Mouse (Mus musculus): ENCODE measurements at regions not wholly inside any gene's neighbourhood (a gene's known extent, or its start where the extent isn't known, plus 50 kb on each side); places are given as distances from the start of the nearest gene placed in this dataset.

DNA sequence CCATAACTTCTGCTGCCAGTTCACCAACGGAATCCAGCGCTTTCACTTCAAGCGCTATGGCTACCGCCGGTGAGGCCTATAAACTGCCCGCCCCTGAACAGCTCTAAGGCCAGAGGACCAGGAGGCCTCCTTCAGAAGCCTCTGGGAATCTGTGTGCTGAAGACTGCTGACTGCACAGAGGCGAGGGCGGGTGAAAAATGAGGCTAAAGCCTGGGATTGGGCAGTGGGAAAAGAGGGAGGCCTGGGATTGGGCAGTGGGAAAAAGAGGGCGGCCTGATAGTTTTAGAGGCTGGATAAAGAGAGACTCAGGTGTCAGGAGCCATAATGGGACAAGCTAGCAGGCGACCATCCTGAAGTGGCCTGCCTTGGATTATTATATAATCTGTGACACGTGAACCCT is 80.8 kb downstream of the Plekhb2 start:
- H3K9ac ChIP-seq = no peak overlapping the region
- no peaks in the 10 kb centered on the region for H3K36me3 ChIP-seq (ENCODE audit: poor library complexity, severe bottlenecking)
- H3K4me3 ChIP-seq = no peak overlapping the region
- no peaks in the 10 kb centered on the region for H3K4me1 ChIP-seq
- H3K4me2 ChIP-seq = no peak overlapping the region
- 91% methylated on average over 11 of the region's 11 CpGs for WGBS
- peaks cover 16% of the 10 kb centered on the region for H3K9me3 ChIP-seq (replicated peaks)
- no peak for ATAC-seq
- no peaks in the 10 kb centered on the region for H3K27me3 ChIP-seq
- H3K27ac ChIP-seq = no peak overlapping the region

DNA sequence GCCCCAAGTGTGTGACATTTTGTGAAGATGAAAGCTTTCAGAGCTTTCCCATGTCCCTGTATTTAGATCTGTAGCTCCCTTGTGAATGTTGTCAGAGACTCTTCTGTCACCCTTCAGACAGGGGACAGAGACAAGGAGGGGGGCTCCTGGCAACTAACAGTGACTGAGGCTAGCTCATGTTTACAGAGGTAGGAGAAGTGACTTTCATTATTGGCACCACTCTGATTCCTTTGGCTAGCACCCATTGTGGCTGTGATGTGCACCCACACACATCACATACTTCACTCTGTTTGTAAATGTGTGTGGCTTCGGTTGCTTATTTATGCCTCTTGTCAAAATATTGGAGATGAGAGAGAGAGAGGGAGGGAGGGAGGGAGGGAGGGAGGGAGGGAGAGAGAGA is 93.4 kb downstream of the Plekhb2 start:
- Histone ChIP-seq H3K4me3 (no peak overlapping the region), H3K4me1 (no peaks in the 10 kb centered on the region), H3K9me3 (replicated peaks) (no peaks in the 10 kb centered on the region), H3K9ac (no peak overlapping the region), H3K4me2 (no peak overlapping the region), H3K27me3 (no peaks in the 10 kb centered on the region), H3K27ac (no peak overlapping the region), H3K36me3 (ENCODE audit: poor library complexity, severe bottlenecking) (no peaks in the 10 kb centered on the region)
- ATAC-seq = no peak
- WGBS = 100% methylated on average over 1 of the region's 1 CpGs

DNA sequence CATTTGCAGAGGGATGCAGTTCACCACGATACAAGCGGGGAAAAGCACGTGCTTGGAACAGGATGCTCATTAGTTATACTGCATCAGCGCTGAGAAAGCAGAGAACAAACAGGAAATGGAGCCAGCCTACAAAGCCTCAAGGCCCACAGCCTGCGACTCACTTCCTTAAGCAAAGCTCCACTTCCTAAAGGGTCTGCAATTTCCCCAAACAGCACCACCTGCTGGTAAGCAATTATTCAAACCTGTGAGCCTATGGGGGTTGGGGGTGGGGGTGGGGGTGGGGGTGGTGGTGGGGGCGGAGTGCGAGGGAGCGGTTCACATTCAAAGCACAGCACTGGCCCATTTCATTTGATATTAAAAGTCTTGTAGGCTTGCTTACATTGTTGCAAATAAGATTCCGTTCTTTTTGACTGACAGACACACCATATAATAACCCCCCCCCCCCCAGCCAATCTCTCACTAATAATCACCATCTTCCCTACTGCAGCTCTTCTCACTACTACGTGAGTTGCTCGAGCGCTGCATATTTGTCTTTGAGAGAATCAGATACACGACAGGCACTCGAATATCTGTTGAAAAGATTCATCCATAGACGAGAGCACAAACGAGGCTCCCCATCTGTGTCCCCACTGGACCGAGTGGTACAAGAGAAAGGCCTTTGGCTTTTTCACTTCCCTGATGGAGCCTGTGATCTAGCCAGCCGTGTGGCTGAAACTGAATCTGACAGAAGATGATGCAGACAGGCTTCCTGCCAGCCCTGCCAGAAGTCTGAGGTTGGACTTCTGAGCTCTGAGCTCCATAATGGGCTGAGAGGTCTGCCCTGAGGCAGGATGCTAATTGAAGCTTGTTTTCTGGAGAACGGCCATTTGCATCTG is 112.1 kb downstream of the Plekhb2 start:
- Histone ChIP-seq H3K9ac (no peak overlapping the region), H3K9me3 (replicated peaks) (no peaks in the 10 kb centered on the region), H3K36me3 (ENCODE audit: poor library complexity, severe bottlenecking) (no peaks in the 10 kb centered on the region), H3K4me1 (0 out of 2 replicates have a peak, but pooled peaks cover 5% of the 10 kb centered on the region), H3K4me3 (no peak overlapping the region), H3K27me3 (no peaks in the 10 kb centered on the region), H3K27ac (no peak overlapping the region), H3K4me2 (no peak overlapping the region)
- 70% methylated on average over 19 of the region's 19 CpGs for WGBS
- 0 out of 2 replicates have a peak, but pooled peaks have one; percentile 30 for ATAC-seq

DNA sequence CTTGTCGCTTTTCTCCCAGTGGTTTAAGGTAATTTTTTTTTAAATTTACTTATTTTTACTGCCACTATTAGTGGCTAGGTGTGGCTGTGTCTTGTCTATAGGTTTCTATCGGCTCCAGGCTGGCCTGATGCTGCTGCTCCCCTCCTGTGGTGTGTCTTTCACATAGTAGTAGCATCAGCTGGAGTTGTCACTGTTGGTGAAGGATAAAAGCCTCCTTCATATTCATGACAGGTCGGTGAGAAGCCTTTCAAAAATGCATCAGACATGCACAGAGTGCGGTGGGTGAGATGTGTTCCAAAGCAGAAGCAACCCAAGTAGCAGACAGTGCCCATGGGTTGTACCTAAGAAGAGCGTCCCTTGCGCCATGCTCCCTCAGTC is 112.7 kb downstream of the Plekhb2 start:
- Histone ChIP-seq H3K27ac (no peak overlapping the region), H3K36me3 (ENCODE audit: poor library complexity, severe bottlenecking) (no peaks in the 10 kb centered on the region), H3K9me3 (replicated peaks) (no peaks in the 10 kb centered on the region), H3K4me3 (no peak overlapping the region), H3K27me3 (no peaks in the 10 kb centered on the region), H3K9ac (no peak overlapping the region), H3K4me1 (0 out of 2 replicates have a peak, but pooled peaks cover 5% of the 10 kb centered on the region), H3K4me2 (no peak overlapping the region)
- no peak for ATAC-seq
- 78% methylated on average over 6 of the region's 6 CpGs for WGBS

DNA sequence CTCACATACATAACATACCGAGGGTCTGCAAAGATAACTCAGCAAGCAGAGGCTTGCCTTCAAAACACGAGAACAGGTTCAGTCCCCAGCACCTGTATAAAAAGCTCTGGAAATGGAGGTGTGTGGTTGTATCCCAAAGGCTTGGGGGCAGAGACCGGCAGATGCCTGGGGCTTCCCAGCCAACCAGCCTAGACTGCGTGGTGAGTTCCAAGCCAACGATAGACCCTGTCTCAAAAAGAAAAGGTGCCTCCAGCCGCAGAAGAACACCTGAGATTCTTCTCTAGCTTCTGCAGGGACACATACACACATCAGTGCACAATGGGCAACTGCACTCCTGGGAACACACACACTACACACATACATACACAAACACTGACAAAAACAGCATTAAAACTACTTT is 125.0 kb downstream of the Plekhb2 start:
- Histone ChIP-seq H3K4me2 (no peak overlapping the region), H3K27me3 (no peaks in the 10 kb centered on the region; the same call in 1 of the 2 replicates), H3K4me3 (no peak overlapping the region), H3K9ac (no peak overlapping the region), H3K4me1 (no peaks in the 10 kb centered on the region), H3K9me3 (replicated peaks) (peaks cover 10% of the 10 kb centered on the region), H3K36me3 (ENCODE audit: poor library complexity, severe bottlenecking) (no peaks in the 10 kb centered on the region), H3K27ac (no peak overlapping the region)
- no peak for ATAC-seq
- 91% methylated on average over 6 of the region's 6 CpGs for WGBS

DNA sequence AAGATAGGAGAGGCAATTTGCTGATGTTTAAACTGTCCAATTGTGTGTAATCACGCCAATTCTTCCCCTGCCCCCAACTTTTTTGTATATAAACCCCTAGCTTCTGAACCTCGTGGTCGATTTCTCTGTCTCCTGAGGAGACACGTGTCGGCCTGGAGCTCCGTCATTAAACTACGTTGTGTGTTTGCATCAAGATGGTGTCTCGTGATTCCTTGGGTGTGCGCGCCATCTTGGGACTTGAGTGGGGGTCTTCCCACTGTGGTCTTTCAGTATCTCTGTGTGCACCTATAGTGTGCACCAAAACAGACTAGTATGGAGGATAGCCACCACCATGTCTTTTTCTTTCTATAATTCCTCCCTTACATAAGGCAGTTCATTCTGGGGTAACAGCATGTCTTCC is 128.4 kb downstream of the Plekhb2 start:
- H3K9me3 ChIP-seq (replicated peaks) = peaks cover 10% of the 10 kb centered on the region

DNA sequence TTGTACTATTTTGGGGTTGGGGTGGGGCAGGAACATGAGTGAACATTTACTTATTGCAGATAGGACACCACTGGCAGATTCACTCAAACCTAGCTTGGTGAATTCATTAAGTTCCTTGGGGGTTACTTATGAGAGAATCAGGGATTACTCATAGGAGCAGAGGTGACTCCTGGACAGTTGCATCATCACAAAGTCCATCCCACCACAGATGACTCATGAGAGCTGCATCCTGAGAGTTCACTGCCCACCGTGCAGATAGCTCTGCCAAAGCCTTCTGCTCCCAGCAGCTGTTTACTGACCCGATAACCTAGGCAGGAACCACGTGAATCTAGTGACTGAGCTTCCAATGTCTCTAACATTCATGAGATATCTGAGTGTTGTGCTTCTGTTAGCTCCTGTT is 129.6 kb downstream of the Plekhb2 start:
- Histone ChIP-seq H3K4me3 (no peak overlapping the region), H3K9me3 (replicated peaks) (peaks cover 10% of the 10 kb centered on the region), H3K9ac (no peak overlapping the region), H3K4me2 (no peak overlapping the region), H3K27ac (no peak overlapping the region), H3K27me3 (peaks cover 6% of the 10 kb centered on the region; the same call in 1 of the 2 replicates), H3K36me3 (ENCODE audit: poor library complexity, severe bottlenecking) (no peaks in the 10 kb centered on the region), H3K4me1 (no peaks in the 10 kb centered on the region)
- no peak for ATAC-seq
- 78% methylated on average over 3 of the region's 3 CpGs for WGBS

More for the DNA sequence above, 128.4 kb downstream of the Plekhb2 start:
- H3K27me3 ChIP-seq = peaks cover 6% of the 10 kb centered on the region; the same call in 1 of the 2 replicates
- no peak overlapping the region for H3K4me3 ChIP-seq
- no peak overlapping the region for H3K4me2 ChIP-seq
- no peak overlapping the region for H3K9ac ChIP-seq
- WGBS = 92% methylated on average over 10 of the region's 10 CpGs
- ATAC-seq = no peak
- no peaks in the 10 kb centered on the region for H3K36me3 ChIP-seq (ENCODE audit: poor library complexity, severe bottlenecking)
- no peak overlapping the region for H3K27ac ChIP-seq
- H3K4me1 ChIP-seq = no peaks in the 10 kb centered on the region

DNA sequence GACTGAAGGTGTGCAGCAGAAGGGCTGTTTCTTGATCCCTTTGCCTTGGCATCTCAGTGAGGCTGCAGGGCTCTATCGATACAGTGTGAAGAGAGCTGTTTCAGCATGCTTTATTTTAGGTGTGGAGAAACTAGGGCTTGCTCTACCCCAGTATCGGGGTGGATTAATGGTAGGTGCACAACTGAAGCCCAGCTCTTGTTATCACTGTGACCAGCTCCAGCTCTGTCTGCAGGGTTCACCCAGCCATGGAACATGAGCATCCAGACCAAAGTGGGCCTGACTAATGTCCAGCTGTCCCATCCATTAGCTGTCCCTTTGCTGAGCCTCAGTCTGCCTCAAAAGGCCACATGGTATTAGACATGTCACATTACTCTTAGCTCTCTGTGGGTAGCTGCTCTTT is 132.2 kb downstream of the Plekhb2 start:
- Histone ChIP-seq H3K27ac (no peak overlapping the region), H3K27me3 (peaks cover 6% of the 10 kb centered on the region; the same call in 1 of the 2 replicates), H3K9me3 (replicated peaks) (peaks cover 10% of the 10 kb centered on the region), H3K36me3 (ENCODE audit: poor library complexity, severe bottlenecking) (no peaks in the 10 kb centered on the region), H3K9ac (no peak overlapping the region), H3K4me1 (no peaks in the 10 kb centered on the region), H3K4me3 (no peak overlapping the region), H3K4me2 (no peak overlapping the region)
- 94% methylated on average over 2 of the region's 2 CpGs for WGBS
- no peak for ATAC-seq

DNA sequence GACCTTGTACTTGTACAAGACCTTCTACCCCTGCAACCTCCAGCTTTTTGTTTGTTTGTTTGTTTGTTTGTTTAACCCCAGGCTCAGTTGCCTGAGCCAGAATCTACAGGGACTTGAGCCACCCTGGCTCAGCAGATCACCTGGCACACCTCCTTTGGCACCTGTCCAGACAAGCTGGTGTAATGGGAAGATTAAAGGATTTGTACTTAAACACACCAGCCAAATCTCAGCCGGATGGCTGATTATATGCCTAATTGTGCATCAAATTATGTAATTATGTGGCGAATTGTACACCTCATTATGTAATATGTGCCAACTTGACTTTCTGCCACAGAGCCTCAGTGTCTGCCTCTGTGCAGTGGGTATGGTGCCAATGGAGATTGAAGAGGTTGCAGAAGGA is 133.2 kb downstream of the Plekhb2 start:
- no peak overlapping the region for H3K4me3 ChIP-seq
- ATAC-seq = no peak
- H3K27me3 ChIP-seq = peaks cover 6% of the 10 kb centered on the region; the same call in 1 of the 2 replicates
- H3K36me3 ChIP-seq (ENCODE audit: poor library complexity, severe bottlenecking) = no peaks in the 10 kb centered on the region
- H3K4me2 ChIP-seq = no peak overlapping the region
- H3K4me1 ChIP-seq = no peaks in the 10 kb centered on the region
- WGBS = 42% methylated on average over 2 of the region's 2 CpGs
- no peak overlapping the region for H3K27ac ChIP-seq
- peaks cover 10% of the 10 kb centered on the region for H3K9me3 ChIP-seq (replicated peaks)
- no peak overlapping the region for H3K9ac ChIP-seq

DNA sequence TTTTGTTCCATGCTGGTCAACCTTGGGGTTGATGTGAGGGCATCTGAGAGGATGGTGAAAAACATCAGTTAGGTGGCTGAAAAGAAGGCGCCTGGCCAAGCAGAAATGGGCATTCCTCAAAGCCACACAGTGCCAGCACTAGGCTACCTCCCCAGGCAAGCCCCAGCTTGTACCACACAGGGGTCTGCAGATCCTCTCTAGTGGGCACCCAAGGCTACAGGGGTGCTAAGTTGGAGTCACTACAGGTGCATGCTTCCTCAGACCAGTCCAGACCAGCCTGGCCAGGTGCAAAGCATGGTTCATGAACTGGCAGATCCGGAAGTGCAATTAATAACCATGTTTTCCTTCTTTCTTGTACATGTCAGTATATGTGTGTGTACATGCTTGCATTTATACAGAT is 137.1 kb downstream of the Plekhb2 start:
- Histone ChIP-seq H3K36me3 (ENCODE audit: poor library complexity, severe bottlenecking) (no peaks in the 10 kb centered on the region), H3K9ac (no peak overlapping the region), H3K27ac (no peak overlapping the region), H3K4me3 (no peak overlapping the region), H3K4me2 (no peak overlapping the region), H3K4me1 (no peaks in the 10 kb centered on the region), H3K9me3 (replicated peaks) (no peaks in the 10 kb centered on the region), H3K27me3 (peaks cover 3% of the 10 kb centered on the region; the same call in 1 of the 2 replicates)
- 97% methylated on average over 2 of the region's 2 CpGs for WGBS
- ATAC-seq = 0 out of 2 replicates have a peak, but pooled peaks have one; percentile 25

DNA sequence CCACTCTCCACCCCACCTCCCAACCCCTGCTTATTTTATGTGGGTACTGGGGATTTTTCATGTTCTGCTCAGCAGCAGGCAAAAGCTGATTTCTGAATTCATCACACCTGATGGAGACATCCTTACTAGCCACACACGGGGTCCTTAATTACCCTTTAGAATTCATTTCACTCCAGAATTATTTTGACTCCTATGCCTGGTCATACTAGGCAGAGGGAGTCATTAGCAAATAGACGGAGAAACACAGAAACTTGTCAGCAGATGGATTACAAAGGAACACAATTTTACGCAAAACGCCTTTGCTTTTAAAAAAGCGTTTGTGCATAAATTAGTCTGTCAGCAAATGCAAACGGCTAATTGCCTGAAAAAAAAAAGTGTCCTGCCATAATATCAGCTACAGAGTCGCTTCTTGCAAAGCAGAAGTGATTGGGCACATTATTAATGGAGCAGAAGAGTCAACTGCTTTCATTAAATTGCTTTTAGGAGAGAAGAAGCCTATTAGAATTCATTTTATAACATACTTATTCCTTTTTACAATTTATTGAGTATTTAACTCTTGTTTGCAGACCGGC is 138.0 kb downstream of the Plekhb2 start:
- Histone ChIP-seq H3K27me3 (no peaks in the 10 kb centered on the region), H3K4me2 (no peak overlapping the region), H3K9me3 (replicated peaks) (no peaks in the 10 kb centered on the region), H3K4me1 (no peaks in the 10 kb centered on the region), H3K9ac (no peak overlapping the region), H3K4me3 (no peak overlapping the region), H3K27ac (0 out of 2 replicates have a peak overlapping the region, but pooled peaks have one; percentile 31), H3K36me3 (ENCODE audit: poor library complexity, severe bottlenecking) (no peaks in the 10 kb centered on the region)
- 33% methylated on average over 8 of the region's 8 CpGs for WGBS
- ATAC-seq = peak; percentile 52; the same call in 1 of the 2 replicates

DNA sequence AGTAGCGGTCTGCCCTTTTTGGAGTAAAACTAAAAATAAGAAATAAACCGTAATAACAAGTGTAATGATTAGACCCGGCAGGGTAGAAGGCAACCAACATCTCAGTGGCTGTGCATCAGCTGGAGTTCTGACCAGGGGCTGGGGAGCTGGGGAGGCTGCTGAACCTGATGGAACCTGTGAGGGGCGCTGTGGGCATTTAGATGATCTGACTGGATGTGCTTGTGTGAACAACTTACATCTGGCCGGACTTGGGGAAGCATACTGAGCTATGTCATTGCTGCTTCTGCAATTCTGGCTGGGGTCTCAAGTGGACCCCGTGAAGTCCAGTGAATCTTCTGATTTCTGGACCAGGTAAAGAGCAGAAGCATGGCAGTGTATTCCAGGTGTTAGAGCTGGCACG is 138.4 kb downstream of the Plekhb2 start:
- WGBS = 69% methylated on average over 7 of the region's 7 CpGs
- peak; percentile 70 for ATAC-seq
- Histone ChIP-seq H3K27ac (no peak overlapping the region), H3K27me3 (no peaks in the 10 kb centered on the region), H3K4me3 (no peak overlapping the region), H3K36me3 (ENCODE audit: poor library complexity, severe bottlenecking) (no peaks in the 10 kb centered on the region), H3K4me1 (no peaks in the 10 kb centered on the region), H3K9ac (no peak overlapping the region), H3K9me3 (replicated peaks) (no peaks in the 10 kb centered on the region), H3K4me2 (no peak overlapping the region)
